Mouse (Mus musculus): ENCODE data around the gene Dpy19l3. TPM values are rescaled to one million over a fixed set of nuclear protein-coding genes. Genes with fewer than 3 reads are reported as not detected.
A peak's percentile ranks its signal among the peaks of the same experiment; 100 is the strongest.

Dpy19l3 gene
- polyA plus RNA-seq, 1 experiment from 2014 or later: 27.9 TPM

DNA sequence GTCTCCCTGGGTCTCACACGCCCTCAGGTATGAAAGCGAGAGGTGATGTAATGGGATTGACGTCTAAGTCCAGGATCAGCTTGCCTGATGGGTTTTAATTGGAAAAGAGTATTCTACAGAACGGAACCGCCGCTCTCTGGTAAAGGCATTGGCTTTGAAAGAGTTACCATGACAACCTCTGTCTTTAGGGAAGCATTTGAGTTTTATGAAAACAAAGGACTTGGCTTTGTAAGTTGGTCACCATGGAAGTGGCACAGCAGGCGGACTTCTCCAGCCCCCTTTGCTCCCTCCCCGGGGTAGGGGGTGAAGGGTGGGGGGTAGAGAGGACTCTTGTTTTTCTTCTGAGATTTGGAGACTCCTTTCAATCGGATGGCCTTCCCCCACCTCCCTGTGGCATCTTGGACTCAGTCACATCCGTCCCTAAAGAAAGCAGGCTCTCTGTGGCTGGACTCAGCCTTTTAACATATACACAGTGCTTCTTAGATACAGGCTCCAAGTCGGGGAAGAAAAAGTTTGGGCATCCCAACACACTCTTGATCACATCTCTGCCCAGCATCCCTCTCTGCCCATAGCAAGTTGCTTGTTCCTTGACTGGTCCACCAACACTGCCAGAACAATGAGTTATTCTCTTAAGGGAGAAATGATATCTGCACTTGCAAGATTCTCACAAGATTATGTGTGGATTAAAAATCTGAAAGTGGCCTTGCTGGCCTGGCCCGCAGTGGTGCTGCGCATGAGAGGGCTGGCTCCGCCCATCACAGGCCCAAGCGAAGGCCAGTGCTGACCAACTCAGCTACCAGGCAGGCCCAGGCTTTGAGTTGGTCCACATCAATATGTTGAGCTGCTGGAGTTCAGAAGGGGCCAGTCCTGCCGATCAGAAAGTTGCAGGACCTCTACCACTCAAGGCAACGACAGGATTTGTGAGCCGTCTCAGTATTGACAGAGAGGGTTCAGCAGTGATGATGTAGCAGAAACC lies 85.9 kb downstream of the Dpy19l3 start:
- Histone ChIP-seq H3K36me3 (no peaks in the 10 kb centered on the region), H3K4me3 (no peak overlapping the region), H3K9me3 (no peaks in the 10 kb centered on the region), H3K27ac (peak overlapping the region; percentile 85), H3K4me1 (replicated peaks) (peaks cover 51% of the 10 kb centered on the region), H3K27me3 (ENCODE audit: insufficient read depth, poor library complexity, severe bottlenecking) (no peaks in the 10 kb centered on the region)
- WGBS: 30% methylated on average over 18 of the region's 18 CpGs
- peak; percentile 73 for DNase-seq (ENCODE audit: low spot score)

- no peaks in the 10 kb centered on the region for H3K27me3 ChIP-seq (ENCODE audit: insufficient read depth, poor library complexity, severe bottlenecking)
- no peak overlapping the region for H3K4me3 ChIP-seq
- peaks cover 5% of the 10 kb centered on the region; the same call in 1 of the 2 replicates for H3K9me3 ChIP-seq
- peaks cover 31% of the 10 kb centered on the region for H3K4me1 ChIP-seq (replicated peaks)
- H3K27ac ChIP-seq: peak overlapping the region; percentile 37; the same call in 1 of the 2 replicates
- H3K36me3 ChIP-seq: no peaks in the 10 kb centered on the region
- 47% methylated on average over 16 of the region's 16 CpGs for WGBS
- no peak for DNase-seq (ENCODE audit: low spot score)
Observed at GRCm38 (mm10) chr7:35663790-35664376, 90.4 kb downstream of the Dpy19l3 start.

DNA sequence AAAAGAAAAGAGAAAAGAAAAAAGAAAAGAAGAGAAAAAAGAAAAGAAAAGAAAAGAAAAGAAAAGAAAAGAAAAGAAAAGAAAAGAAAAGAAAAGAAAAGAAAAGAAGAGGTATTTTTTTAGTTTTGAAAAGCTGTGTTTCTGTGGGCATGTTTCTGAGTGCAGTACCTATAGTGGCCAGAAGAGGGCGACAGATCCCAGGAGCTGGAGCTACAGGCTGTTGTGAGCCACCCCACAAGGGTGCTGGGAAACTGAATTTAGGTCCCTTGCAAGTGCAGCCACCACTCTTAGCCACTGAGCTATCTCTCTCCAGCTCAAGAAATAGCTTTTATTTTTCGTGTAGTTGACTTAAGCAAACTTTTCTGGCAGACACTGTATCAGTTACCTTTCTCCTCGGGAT lies 95.1 kb downstream of the Dpy19l3 start:
- no peaks in the 10 kb centered on the region for H3K27me3 ChIP-seq (ENCODE audit: insufficient read depth, poor library complexity, severe bottlenecking)
- no peak overlapping the region for H3K4me3 ChIP-seq
- no peaks in the 10 kb centered on the region for H3K36me3 ChIP-seq
- DNase-seq (ENCODE audit: low spot score): peak; percentile 29
- WGBS: 58% methylated on average over 3 of the region's 3 CpGs
- H3K27ac ChIP-seq: no peak overlapping the region
- peaks cover 5% of the 10 kb centered on the region; the same call in 1 of the 2 replicates for H3K9me3 ChIP-seq
- H3K4me1 ChIP-seq (replicated peaks): peaks cover 20% of the 10 kb centered on the region

DNA sequence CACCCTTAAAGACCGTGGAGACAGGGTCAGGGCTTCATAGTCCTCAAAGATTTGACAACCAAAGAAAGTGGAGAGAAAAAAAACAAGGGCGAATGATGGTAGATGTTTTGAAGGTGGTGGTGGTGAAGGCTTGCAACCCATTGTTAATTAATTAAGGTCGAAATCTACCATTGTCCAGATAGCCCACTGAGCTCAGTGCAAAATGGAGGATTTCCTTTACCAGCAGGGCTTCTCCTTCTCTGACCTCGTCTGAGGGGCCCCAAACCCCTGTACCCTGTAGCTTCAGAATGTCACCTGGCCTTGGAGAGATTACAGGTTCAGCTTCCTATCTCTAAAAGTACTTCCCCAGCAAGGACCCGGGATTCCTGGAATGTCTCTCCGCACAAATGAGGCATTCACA lies 96.4 kb downstream of the Dpy19l3 start:
- Histone ChIP-seq H3K9me3 (peaks cover 5% of the 10 kb centered on the region; the same call in 1 of the 2 replicates), H3K27me3 (ENCODE audit: insufficient read depth, poor library complexity, severe bottlenecking) (no peaks in the 10 kb centered on the region), H3K4me3 (no peak overlapping the region), H3K4me1 (replicated peaks) (peaks cover 9% of the 10 kb centered on the region), H3K36me3 (no peaks in the 10 kb centered on the region), H3K27ac (no peak overlapping the region)
- DNase-seq (ENCODE audit: low spot score): no peak
- WGBS: 35% methylated on average over 6 of the region's 6 CpGs

- Histone ChIP-seq H3K9me3 (no peaks in the 10 kb centered on the region), H3K4me1 (replicated peaks) (peaks cover 5% of the 10 kb centered on the region), H3K36me3 (no peaks in the 10 kb centered on the region), H3K4me3 (no peak overlapping the region), H3K27ac (no peak overlapping the region), H3K27me3 (ENCODE audit: insufficient read depth, poor library complexity, severe bottlenecking) (no peaks in the 10 kb centered on the region)
- DNase-seq (ENCODE audit: low spot score): no peak
- 85% methylated on average over 10 of the region's 10 CpGs for WGBS
Observed at GRCm38 (mm10) chr7:35651583-35652270, 102.5 kb downstream of the Dpy19l3 start.

DNA sequence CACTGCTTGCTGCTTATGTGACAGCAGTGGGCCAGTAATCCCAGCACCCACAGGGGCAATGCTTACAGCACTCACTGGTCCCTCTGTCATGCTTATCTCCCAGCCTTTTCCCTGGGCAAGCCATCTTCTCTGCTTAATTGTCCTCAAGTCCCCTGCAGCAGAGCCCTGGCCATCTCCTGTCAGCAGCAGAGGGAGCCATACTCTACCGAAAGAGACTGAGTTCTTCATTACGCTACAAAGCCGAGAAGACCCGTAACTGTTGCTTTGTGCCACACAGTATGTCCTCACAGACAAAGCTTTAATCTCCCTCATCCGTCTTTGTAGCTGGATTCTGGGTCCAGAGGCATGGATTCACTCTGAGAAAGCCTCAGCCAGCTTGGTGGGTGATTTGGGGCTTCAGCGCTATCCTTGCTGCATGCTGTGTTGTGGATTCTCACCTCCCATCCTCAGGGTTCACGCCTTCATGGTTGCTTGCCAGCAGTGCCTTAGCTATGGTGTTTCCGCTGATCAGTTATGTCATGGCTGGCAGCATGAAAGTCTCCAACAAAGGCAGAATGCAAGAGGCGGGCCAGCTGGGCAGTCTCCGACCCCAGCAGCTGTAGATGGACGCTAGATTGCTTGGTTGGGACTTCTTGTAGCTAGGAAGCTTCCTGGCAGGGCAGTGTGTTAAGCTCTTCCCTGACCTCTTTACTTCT lies 103.4 kb downstream of the Dpy19l3 start:
- Histone ChIP-seq H3K27ac (no peak overlapping the region), H3K4me3 (no peak overlapping the region), H3K27me3 (ENCODE audit: insufficient read depth, poor library complexity, severe bottlenecking) (no peaks in the 10 kb centered on the region), H3K4me1 (replicated peaks) (peaks cover 9% of the 10 kb centered on the region), H3K36me3 (peaks cover under 1% of the 10 kb centered on the region; the same call in 1 of the 2 replicates), H3K9me3 (no peaks in the 10 kb centered on the region)
- DNase-seq (ENCODE audit: low spot score): no peak
- 84% methylated on average over 11 of the region's 11 CpGs for WGBS

- WGBS: 47% methylated on average over 3 of the region's 3 CpGs
- Histone ChIP-seq H3K4me3 (no peak overlapping the region), H3K36me3 (peaks cover 19% of the 10 kb centered on the region), H3K27me3 (ENCODE audit: insufficient read depth, poor library complexity, severe bottlenecking) (no peaks in the 10 kb centered on the region), H3K27ac (no peak overlapping the region), H3K4me1 (replicated peaks) (peaks cover 9% of the 10 kb centered on the region), H3K9me3 (no peaks in the 10 kb centered on the region)
- peak; percentile 23 for DNase-seq (ENCODE audit: low spot score)
Observed at GRCm38 (mm10) chr7:35649071-35649470, 105.2 kb downstream of the Dpy19l3 start.

GRCm38 (mm10) chr7:35648239-35649069 lies 105.8 kb downstream of the Dpy19l3 start:
- 71% methylated on average over 9 of the region's 9 CpGs for WGBS
- DNase-seq (ENCODE audit: low spot score): no peak
- H3K9me3 ChIP-seq: no peaks in the 10 kb centered on the region

DNA sequence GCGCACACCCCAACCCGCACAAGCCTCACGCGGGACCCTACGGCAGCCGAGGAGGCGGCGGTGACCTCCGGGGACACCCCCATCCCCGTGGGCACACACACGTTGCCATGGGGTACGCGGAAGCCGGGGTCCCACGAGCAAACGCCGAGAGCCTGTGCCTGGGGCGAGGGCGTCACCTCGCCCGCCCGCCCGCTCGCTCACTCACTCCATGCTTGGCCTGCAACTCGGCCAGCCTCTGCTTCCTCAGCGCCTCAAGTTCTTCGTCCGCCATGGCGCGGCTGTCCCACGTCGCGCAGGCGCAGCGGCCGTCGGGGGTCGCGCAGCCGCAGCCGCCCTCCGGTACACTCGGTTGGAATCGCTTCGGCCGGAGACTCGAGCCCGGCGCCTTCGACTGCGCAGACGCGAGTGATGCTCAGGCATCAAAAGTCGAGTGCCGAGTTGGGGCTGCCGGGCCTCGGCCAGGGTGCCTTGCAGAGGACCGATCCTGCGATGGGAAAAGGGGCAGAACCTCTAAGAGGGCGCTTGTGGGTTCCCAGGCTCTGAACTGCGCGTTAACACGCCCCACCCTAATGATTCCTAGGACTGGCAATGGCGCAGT lies 107.1 kb downstream of the Dpy19l3 start, which contains the start of gene Pdcd5:
TSS of gene Pdcd5 (minus strand) at position 421 of the 598 bp plus-strand sequence.
- under 1% methylated on average over 64 of the region's 64 CpGs for WGBS
- H3K36me3 ChIP-seq: peaks cover 37% of the 10 kb centered on the region

More at GRCm38 (mm10) chr7:35648239-35649069, 105.8 kb downstream of the Dpy19l3 start:
- Histone ChIP-seq H3K4me3 (no peak overlapping the region), H3K27ac (no peak overlapping the region), H3K27me3 (ENCODE audit: insufficient read depth, poor library complexity, severe bottlenecking) (no peaks in the 10 kb centered on the region), H3K36me3 (peaks cover 25% of the 10 kb centered on the region), H3K4me1 (replicated peaks) (peaks cover 9% of the 10 kb centered on the region)

GRCm38 (mm10) chr7:35646317-35647081 lies 107.8 kb downstream of the Dpy19l3 start:
- Histone ChIP-seq H3K27ac (peak overlapping the region; percentile 95), H3K36me3 (peaks cover 44% of the 10 kb centered on the region), H3K4me1 (replicated peaks) (peaks cover 9% of the 10 kb centered on the region), H3K4me3 (peak overlapping the region; percentile 98), H3K9me3 (no peaks in the 10 kb centered on the region), H3K27me3 (ENCODE audit: insufficient read depth, poor library complexity, severe bottlenecking) (no peaks in the 10 kb centered on the region)
- DNase-seq (ENCODE audit: low spot score): peak; percentile 44
- WGBS: 12% methylated on average over 34 of the region's 34 CpGs

More for the DNA sequence above, 107.1 kb downstream of the Dpy19l3 start, which contains the start of gene Pdcd5:
- Histone ChIP-seq H3K4me3 (peak within 1 kb of the TSS; percentile 98), H3K27ac (peak within 1 kb of the TSS; percentile 95), H3K9me3 (no peaks in the 10 kb centered on the region), H3K27me3 (ENCODE audit: insufficient read depth, poor library complexity, severe bottlenecking) (no peaks in the 10 kb centered on the region), H3K4me1 (replicated peaks) (peaks cover 9% of the 10 kb centered on the region)
- peak; percentile 98 for DNase-seq (ENCODE audit: low spot score)

GRCm38 (mm10) chr7:35640072-35640471 lies 114.2 kb downstream of the Dpy19l3 start:
- H3K4me1 ChIP-seq (replicated peaks): no peaks in the 10 kb centered on the region
- no peak overlapping the region for H3K27ac ChIP-seq
- no peak for DNase-seq (ENCODE audit: low spot score)
- peaks cover 84% of the 10 kb centered on the region for H3K36me3 ChIP-seq
- no peaks in the 10 kb centered on the region for H3K9me3 ChIP-seq
- 84% methylated on average over 6 of the region's 6 CpGs for WGBS
- H3K27me3 ChIP-seq (ENCODE audit: insufficient read depth, poor library complexity, severe bottlenecking): no peaks in the 10 kb centered on the region
- no peak overlapping the region for H3K4me3 ChIP-seq

Data from hindbrain, embryonic 10.5 days (tissue).